Mouse (Mus musculus): ENCODE data around the gene Chchd4.
"Not testable (repeated sequence)": the region's sequence is repeated elsewhere in the genome, so short reads cannot be mapped to it uniquely, and the experiment has no call there.

Chchd4 gene

GRCm38 (mm10) chr6:91473805-91474440 lies 577 bp upstream of the Chchd4 start:
- no peak for DNase-seq

GRCm38 (mm10) chr6:91472319-91472718 lies 1.0 kb downstream of the Chchd4 start:
- no peak for DNase-seq

- DNase-seq: not testable (repeated sequence)
Observed at GRCm38 (mm10) chr6:91471427-91471826, 1.9 kb downstream of the Chchd4 start.

GRCm38 (mm10) chr6:91470712-91471111 lies 2.6 kb downstream of the Chchd4 start:
- DNase-seq: no peak

GRCm38 (mm10) chr6:91467106-91467505 lies 6.2 kb downstream of the Chchd4 start:
- DNase-seq: no peak

GRCm38 (mm10) chr6:91465756-91466155 lies 7.6 kb downstream of the Chchd4 start:
- DNase-seq: no peak

- DNase-seq: no peak
Observed at GRCm38 (mm10) chr6:91459471-91459870, 13.9 kb downstream of the Chchd4 start.

- no peak for DNase-seq
Observed at GRCm38 (mm10) chr6:91454546-91454945, 18.8 kb downstream of the Chchd4 start.

GRCm38 (mm10) chr6:91452056-91452455 lies 21.3 kb downstream of the Chchd4 start:
- no peak for DNase-seq

GRCm38 (mm10) chr6:91449472-91450225 lies 23.7 kb downstream of the Chchd4 start:
- DNase-seq: no peak

- no peak for DNase-seq
Observed at GRCm38 (mm10) chr6:91445316-91445715, 28.0 kb downstream of the Chchd4 start.

- DNase-seq: no peak
Observed at GRCm38 (mm10) chr6:91441145-91441662, 32.1 kb downstream of the Chchd4 start.

- DNase-seq: peak; percentile 98
Observed at GRCm38 (mm10) chr6:91440474-91441144, 32.7 kb downstream of the Chchd4 start.

- DNase-seq: no peak
Observed at GRCm38 (mm10) chr6:91424151-91424550, 49.2 kb downstream of the Chchd4 start.

- DNase-seq: no peak
Observed at GRCm38 (mm10) chr6:91421629-91422028, 51.7 kb downstream of the Chchd4 start.

GRCm38 (mm10) chr6:91417291-91417845 lies 56.0 kb downstream of the Chchd4 start:
- DNase-seq: no peak

GRCm38 (mm10) chr6:91416146-91416545 lies 57.2 kb downstream of the Chchd4 start:
- no peak for DNase-seq

- no peak for DNase-seq
Observed at GRCm38 (mm10) chr6:91414890-91415289, 58.5 kb downstream of the Chchd4 start.

All from right cerebral cortex, adult 18-20 months (tissue).